Mouse (Mus musculus) testis, adult 2 months (tissue): Measurements from ENCODE around the gene Kif4.

Source experiments
- CTCF ChIP-seq: fragments of 200-500 bp; IDR thresholded peaks from 2 replicates; pipeline ENCODE4 v1.5.1; 2012; ENCODE audit warnings: low read depth, mild to moderate bottlenecking, inconsistent platforms, low read length, moderate library complexity; ENCODE audit not compliant: control insufficient read depth, insufficient read depth, insufficient replicate concordance
- POLR2A ChIP-seq: fragments of 200-500 bp; IDR thresholded peaks from 2 replicates; pipeline ENCODE4 v1.6.1; 2012; ENCODE audit warnings: low read depth, mild to moderate bottlenecking, inconsistent platforms, low read length, moderate library complexity; ENCODE audit not compliant: control insufficient read depth

GRCm38 (mm10) chrX:100625546-100625801 is at the start of gene Kif4:
- no peak for TF ChIP-seq CTCF
- TF ChIP-seq POLR2A, result no peak
